Mouse (Mus musculus): ENCODE measurements around the gene Anks1.

Anks1 gene

DNA sequence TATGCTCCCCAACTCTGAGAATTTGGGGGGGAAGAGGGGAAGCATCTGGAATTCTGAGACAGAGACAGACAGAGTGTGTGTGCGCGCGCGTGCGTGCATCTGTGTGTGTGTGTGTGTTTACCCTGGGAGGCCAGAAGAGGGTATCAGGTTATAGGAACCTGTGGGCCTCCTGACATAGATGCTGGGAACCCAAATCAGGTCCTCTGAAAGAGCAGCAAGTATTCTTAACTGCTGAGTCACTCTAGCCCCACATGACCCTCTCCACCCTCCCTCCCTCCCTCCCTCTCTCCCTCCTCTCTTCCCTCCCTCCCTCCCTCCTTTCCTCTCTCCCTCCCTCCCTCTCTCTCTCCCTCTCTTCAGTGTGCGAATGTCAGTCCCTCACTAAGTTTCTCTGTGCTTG is 179.6 kb downstream of the Anks1 start:
- DNase-seq (ENCODE audit: low read depth, low spot score): no peak

DNA sequence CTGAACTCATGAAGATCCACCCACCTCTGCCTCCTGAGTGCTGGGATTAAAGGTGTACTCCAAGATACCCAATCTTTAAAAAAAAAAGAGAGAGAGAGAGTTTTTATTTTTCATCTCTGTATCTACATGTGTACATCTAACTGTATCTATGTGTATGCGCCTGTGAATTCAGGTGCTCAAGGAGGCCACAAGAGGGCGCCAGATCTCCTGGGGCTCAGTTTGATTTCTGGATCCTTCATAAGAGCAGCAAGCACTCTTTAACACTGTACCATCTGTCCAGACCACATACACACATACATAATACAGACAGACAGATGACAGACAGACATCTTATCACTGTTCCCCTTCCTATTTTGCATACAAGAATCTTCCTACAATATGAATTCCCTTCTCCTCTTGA is 183.2 kb downstream of the Anks1 start:
- DNase-seq (ENCODE audit: low read depth, low spot score): no peak

DNA sequence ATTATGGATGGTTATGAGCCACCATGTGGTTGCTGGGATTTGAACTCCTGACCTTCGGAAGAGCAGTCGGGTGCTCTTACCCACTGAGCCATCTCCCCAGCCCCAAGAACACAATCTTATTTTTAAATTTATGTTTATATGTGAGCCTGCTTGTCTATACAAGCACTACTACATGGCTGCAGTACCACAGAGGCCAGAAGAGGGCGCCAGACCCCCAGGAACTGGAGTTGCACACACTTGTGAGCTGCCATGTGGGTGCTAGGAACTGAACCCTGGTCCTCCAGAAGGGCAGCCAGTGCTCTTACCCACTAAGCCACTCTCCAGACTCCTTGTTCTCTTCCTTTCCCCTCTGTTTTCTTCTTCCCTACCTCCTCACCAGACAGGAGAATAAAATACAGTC is 184.7 kb downstream of the Anks1 start:
- no peak for DNase-seq (ENCODE audit: low read depth, low spot score)

DNA sequence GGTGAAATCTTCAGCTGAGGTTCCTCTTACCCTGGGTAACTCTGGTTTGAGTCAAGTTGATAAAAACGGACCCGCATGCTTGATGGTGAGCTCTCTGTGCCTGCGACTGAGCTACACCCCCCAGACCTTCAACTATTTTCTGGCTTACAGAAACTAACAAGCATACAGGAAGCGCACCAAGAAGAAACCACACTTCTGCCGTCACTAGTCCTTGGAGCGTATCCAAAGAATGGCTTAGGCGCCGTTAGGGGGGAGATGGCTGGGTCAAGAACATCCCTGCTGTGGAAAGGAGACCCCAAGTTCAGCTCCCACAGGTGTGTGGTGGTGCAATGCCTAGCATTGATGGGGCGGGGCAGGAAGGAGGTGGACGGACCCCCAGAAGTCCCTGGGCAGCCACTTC is 187.3 kb downstream of the Anks1 start:
- no peak for DNase-seq (ENCODE audit: low read depth, low spot score)

DNA sequence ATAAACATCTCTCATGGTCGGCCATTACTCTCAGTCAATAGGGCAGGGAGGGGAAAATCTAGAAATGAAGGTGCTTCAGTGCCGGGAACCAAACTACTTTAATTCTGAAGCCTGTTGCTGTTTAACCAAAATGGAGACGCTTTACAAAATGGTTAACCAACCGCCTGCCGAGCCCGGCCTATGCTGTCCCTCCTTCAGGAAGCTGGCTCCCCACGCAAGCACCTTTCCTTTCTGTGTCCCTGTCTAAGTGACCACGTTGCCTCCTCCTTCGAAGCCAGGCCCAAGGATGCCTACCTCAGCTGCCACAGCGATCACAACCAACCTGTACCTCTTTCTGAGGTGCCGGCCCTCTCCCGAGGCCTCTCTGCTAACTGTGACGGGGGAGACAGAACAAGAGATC is 188.2 kb downstream of the Anks1 start:
- DNase-seq (ENCODE audit: low read depth, low spot score): no peak

DNA sequence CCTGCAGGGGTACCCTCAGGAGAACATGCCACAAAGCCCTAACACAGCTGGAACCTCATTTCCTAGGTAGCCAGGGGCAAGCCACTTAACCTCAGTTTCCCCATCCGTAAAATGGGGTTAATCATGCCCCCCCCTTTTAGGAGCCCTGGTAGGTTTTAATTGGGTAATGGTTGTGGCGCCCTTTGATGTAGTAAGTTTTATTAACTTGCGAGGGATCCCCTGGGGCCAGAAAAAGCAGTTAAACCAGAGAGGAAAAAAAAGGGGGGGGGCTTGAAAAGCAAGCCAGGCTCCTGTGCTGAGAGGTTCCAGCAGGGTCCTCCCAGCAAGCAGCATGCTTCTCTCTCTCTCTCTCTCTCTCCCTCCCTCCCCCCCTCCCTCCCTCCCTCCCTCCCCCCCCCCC is 190.0 kb downstream of the Anks1 start:
- no peak for DNase-seq (ENCODE audit: low read depth, low spot score)

DNA sequence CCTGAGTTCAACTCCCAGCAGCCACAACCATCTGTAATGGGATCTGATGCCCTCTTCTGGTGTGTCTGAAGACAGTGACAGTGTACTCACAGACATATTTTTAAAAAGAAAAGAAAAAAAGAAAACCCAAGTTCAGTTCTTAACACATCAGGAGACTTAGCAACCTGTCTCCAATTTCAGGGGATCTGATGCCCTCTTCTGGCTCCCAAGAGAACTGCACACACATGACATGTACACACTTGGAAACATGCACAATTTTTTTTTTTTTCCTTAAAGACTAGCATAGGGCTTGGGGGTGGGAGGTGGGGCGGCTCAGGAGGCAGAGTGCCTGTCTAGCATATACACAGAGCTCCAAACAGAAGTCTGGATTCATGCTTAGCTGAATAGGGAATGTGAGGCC is 191.6 kb downstream of the Anks1 start:
- DNase-seq (ENCODE audit: low read depth, low spot score): no peak

DNA sequence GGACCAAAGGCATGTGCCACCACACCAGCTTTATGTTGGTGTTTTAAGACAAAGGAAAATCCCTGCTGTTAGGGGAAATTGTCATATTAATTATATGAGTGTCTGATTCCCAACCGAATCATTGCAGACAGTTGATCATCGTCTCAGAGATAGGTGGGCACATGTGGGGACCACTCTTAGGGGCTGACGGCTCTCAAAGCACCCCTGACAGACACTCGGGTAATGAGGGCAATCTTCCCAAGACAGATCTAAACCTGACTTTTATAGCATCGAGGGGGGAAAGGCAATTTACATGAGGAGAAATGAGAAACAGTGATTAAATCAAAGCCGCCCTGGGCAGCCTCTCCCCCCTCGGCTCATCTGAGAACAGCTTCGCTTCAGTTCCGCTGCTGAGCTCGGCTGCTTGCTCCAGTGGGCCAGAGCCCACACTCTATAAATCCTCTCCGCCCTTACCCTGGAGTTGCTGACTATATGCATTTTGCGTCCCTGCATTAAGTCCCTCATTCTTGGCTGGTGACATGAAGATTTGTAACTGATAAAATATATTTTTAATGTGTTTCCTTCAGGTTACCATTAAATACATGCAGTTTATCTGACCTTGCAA is 192.3 kb downstream of the Anks1 start:
- no peak for DNase-seq (ENCODE audit: low read depth, low spot score)

DNA sequence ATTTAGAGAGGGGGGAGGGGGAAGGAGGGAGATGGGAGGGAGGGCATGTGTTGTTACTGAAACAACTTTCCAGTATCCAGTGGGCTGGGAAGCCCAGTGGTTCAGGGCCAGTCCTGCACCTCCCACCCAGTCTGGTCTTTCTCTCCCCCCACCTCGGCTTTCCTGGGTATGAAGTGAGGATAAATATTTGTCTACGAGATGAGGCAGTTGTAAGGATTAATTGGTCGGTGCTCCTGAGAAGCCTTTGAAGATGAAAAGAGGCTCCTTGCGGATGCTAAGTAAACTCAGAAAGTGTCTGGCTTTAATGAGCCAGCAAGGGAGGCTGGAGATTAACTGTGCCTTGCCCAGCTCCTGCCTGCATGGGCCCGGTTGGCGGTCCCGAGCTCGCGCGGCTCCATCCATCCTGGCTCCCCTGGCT is 192.8 kb downstream of the Anks1 start:
- no peak for DNase-seq (ENCODE audit: low read depth, low spot score)

DNA sequence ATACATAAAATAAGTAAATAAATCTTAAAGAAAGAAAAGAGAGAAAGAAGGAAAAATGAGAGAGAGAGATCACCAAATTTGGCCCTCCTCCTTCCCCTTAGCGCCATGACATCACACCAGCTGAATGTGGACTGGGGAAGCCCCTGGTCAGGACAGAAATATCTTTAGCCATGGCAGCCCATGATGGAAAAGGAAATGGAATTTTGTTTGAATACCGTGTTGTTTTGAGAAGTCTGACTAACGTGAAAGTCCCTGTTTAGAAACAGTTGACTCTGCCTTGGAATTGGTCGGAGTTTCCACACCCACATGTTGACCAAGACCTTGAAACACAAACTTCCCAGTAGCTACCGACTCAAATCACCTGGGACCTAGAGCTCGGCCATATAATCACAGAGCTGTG is 195.3 kb downstream of the Anks1 start:
- DNase-seq (ENCODE audit: low read depth, low spot score): no peak

DNA sequence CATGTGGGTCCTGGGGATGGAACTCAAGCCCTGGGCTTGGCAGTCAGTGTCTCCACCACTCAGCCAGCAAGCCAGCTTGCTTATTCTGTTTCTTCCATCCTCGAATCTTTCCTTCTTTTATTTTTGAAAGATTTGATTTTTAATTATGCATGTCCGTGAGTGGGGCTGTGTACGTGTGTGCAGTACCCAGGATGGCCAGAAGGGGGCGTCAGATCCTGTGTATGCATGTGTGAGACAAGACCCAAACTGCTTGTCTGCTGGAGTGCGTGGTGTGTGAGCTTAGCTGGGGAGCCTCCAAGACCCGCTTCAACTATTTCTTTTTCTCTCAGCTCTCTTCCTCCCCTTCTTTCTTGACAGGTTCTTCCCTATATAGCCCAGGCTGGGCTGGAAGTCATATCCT is 197.2 kb downstream of the Anks1 start:
- DNase-seq (ENCODE audit: low read depth, low spot score): no peak

DNA sequence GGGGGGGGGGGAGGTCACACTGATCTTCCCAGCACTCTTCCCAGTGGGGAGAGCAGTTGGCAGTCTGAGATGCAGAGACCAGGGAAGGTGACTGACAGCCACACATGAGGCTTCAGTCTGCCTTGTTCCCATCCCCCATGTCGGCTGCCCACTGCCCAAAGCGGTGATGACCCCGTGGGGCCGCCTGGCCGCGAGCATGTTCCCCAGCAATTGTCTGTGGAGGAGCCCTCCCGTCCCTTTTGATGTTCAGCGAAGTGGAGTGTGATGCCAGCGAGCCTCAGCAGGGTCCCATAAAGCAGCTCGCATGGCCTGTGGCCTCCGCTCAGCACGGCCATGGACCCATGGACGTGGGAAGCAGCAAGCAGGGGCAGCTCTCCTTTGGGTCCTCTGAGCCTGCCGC is 198.2 kb downstream of the Anks1 start:
- DNase-seq (ENCODE audit: low read depth, low spot score): no peak

DNA sequence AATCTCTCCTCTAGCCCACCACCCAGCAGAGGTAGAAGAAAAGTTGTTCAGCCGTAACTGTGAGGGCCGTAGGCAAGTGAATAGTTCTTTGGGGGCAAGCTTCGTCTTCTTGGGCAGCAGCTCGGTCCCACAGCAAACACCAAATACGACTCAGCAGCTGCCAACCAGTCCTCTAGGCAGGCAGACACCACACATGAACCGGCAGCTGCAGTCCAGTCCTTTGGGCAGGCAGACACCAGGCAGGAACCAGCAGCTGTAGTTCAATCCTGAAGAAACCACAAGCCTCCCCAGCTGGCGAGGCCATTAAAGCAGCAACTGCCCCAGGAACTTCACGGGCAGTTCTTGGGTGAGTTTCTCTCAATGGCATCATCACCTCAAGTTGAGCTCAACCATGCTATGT is 203.2 kb downstream of the Anks1 start:
- DNase-seq (ENCODE audit: low read depth, low spot score): no peak

Data from c-Kit-negative CD71-positive TER-119-positive erythroid progenitor cells, embryonic 14.5 days (primary cell).